Mouse (Mus musculus) liver, adult (tissue): ENCODE results near the gene Dlg2.

Experiments
- GATA4 ChIP-seq: IDR thresholded peaks from 2 replicates; pipeline ENCODE4 v1.6.1; 2014; ENCODE audit warnings: mild to moderate bottlenecking, low read length; ENCODE audit not compliant: insufficient replicate concordance

The Dlg2 gene

DNA sequence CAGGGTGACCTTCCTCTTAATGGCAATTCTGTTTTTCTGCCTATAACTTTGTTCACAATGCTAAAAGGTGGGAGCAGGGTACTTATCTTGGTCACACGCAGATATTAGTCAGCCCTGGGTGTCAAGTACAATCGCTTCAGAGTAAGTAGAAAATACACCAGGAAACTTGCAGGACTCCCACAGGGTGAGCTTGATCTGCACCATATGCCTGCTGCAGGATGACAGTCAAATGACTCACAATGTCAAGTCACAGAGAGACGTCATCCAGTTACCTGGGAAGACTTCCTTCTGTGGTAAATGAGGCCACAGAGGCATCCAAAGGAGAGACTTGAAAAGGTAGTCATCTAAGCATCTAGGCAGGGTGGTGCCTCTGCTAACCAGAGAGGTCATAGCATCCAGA lies 1721.1 kb downstream of the Dlg2 start:
- TF ChIP-seq GATA4: no peak

DNA sequence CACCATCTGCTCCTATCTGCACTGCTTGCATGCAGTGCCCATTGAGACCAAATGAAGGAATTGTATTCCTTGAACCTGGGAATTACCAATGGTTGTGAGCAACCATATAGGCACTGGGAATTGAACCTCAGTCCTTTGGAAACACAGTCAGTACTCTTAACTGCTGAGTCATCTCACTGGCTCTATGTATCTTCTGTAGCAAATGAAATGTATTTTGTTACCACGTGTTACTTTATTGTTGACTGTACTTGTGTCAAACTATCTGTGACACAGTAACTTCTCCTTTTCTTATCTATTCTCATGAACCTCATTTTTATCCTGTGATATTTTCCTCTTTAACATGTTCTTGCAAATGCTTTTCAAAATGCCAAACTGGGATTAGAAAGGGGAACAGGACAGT lies 1722.7 kb downstream of the Dlg2 start:
- TF ChIP-seq GATA4: no peak

GRCm38 (mm10) chr7:92210701-92211100 lies 1734.2 kb downstream of the Dlg2 start:
- no peak for TF ChIP-seq GATA4

GRCm38 (mm10) chr7:92213751-92214150 lies 1737.3 kb downstream of the Dlg2 start:
- TF ChIP-seq GATA4: no peak

DNA sequence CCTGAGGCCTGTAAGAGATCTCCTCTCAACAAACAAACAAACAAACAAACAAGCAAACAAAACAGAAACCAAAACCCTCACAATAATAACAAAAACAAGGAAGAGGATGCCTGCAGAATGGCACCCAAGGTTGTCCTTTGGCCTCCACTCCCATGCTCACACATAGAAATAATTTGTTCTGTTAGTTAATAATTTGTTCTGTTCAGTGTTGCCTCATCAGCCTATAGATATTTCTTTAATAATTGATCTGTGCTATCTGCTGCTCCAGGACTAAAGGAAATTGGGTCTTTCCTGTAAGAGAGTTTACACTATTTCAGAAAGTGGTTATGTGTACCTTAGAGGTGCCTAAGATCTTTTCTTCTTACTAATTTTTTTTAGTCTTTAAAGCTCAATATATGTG lies 1741.7 kb downstream of the Dlg2 start:
- TF ChIP-seq GATA4: no peak

- no peak for TF ChIP-seq GATA4
These were observed 1744.1 kb downstream of the Dlg2 start for GRCm38 (mm10) chr7:92220619-92221018.

DNA sequence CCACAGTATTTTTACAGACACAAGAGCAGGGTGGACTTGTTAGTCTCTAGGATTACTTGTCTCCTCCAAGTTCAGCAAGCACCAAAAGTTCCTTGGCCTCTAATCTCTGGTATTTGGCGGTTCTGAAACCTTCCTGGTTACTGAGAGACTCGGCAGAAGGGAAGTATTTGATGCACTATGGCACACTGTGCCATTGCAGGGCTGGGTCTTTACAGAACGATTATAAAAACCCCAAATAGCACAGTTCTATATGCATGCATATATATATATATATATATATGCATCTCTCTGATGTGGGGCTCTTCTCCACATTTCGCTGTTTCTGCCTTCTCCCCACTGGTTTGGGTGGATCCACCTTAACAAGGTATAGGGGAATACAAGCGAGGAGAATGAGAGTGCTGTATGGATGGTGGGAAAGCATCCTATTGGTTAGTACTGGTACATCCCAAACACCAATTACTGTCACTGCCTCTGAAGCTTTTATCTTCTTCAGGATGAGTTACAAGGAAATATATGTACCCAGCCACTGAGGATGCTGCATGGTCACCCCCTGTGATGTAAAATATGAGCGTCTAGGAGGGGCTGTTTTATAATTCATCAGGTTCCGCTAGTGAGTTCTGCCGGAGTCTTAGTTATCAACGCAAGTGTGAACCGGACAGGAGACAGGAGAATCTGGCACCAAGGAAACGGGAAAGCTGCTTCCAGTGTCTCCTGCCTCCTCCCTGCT lies 1758.2 kb downstream of the Dlg2 start:
- TF ChIP-seq GATA4: no peak

DNA sequence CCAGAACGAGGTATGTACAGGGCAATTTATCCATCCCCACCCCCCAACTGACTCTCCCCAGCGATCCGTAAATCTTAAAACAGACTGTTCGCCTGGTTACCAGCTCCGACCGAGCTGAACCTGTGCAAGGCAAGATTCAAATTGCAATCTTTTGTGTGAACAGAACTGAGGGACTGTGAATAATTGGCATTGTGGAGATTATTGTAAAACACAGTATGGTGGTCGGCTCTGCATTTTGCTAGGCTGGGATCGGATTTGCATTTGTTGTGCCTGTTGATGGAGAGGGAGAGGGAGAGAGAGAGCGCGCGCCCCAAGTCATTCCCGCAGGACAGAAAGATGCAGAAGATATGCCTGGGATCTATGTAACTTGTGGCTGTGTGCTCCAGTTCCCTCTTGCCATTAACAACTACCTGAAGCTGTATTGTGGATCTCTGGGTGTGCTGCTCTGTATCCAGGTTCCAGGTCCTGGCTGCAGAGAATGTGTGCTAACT lies 1759.1 kb downstream of the Dlg2 start:
- no peak for TF ChIP-seq GATA4

GRCm38 (mm10) chr7:92240908-92241307 lies 1764.4 kb downstream of the Dlg2 start:
- no peak for TF ChIP-seq GATA4

GRCm38 (mm10) chr7:92247594-92247993 lies 1771.1 kb downstream of the Dlg2 start:
- TF ChIP-seq GATA4: no peak

DNA sequence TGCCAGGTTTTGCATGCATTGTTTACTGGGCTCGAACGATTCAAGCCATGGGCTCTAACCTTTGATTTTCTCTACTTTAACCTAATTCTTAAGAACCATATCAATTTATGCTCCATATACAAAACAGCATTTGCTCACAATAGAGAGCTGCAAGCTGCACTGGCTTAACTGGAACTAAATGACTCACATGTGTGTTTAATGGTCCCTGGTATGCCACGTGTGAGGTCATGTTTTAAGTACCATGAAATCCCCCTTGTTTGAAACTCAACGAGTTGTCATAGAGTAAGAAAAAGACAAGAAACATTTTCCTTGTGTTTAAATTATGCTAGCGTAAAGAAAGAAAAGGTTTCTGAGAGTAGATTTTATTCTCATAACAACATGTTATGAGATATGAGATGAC lies 1772.1 kb downstream of the Dlg2 start:
- no peak for TF ChIP-seq GATA4

- no peak for TF ChIP-seq GATA4
These were observed 1781.7 kb downstream of the Dlg2 start for GRCm38 (mm10) chr7:92258148-92258547.

- no peak for TF ChIP-seq GATA4
These were observed 1782.2 kb downstream of the Dlg2 start for GRCm38 (mm10) chr7:92258701-92259100.

GRCm38 (mm10) chr7:92264325-92264724 lies 1787.9 kb downstream of the Dlg2 start:
- TF ChIP-seq GATA4: no peak

DNA sequence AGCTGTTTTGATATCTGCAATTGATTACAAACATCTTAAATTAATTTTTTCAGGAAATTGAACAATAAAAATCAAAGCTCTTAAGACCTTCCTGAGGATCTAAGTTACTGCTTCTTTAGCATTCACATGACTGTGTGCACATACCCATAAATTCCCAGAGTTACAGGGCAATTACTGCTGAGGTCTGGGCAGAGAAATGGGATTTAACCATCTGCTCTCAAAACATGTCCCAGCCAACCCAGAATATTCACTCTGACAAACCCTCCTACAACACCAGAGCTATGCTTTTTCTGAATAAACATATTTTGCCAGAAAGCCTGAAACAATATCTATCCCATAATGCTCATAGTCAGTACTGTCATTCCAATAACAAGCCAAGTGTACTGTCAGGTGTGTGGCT lies 1788.5 kb downstream of the Dlg2 start:
- TF ChIP-seq GATA4: no peak

DNA sequence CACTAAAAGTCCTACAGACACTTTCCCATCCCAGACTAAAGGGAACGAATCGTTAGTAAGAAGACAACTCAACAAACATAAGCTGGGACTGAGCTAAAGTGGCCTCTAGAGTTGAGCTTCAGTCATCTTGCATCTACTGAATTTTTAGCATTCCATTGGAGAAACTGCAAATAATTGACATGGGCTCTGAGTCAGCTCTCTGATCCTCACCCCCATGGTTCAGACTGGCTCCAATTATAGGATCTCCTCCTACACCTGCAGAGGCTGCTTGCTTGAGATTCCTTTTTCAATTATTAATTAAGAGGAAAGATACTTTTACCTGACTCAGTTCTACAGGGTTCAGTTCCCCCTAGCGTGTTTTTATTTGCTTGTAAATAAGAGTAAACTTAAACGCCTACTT lies 1798.9 kb downstream of the Dlg2 start:
- no peak for TF ChIP-seq GATA4

DNA sequence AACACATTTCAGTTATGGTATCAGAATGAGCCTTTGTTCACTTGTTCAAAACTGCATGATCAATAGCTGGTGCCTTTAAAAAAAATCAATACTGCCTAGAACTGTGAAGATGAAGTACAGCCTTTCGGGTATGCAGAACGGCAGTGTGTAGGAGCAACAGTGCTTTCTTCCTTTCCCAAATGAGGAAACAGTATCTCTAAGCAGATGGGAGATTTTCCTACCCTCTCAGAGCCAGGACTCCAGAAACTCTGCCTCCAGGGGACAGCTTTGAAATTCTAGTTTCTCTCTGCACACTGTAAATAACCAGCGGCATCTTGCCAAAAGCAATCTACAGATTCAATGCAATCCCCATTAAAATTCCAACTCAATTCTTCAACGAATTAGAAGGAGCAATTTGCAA lies 1801.2 kb downstream of the Dlg2 start:
- TF ChIP-seq GATA4: no peak
